17 mouse cellular contexts compared by ENCODE assay signal in genomic region chr3:53629966-53630365, GRCm38 (mm10). TPM values are rescaled to one million over a fixed set of nuclear protein-coding genes. Genes with fewer than 3 reads are reported as not detected.
"Had no signal": no experiment of that assay in that cellular context is flagged by ENCODE, and none has a peak within 500 bp of the region (broad histone marks: within the 10 kb centered on the region; RNA-seq: fewer than 3 reads in every experiment).

No protein-coding gene starts in this region.

- ATAC-seq: liver, postnatal 0 days; midbrain, embryonic 13.5 days; midbrain, embryonic 15.5 days had no signal

- DNase-seq: liver, postnatal 0 days; lung, adult 2 months; lung, postnatal 14 days; lung, postnatal 36 days; thymus, adult 2 months; thymus, postnatal 25 days; thymus, postnatal 4 days had no signal

- H3K4me1 ChIP-seq: liver, embryonic 15.5 days; neural tube, embryonic 12.5 days had no signal

- H3K36me3 ChIP-seq: liver, embryonic 15.5 days; lung, embryonic 15.5 days; midbrain, embryonic 13.5 days; midbrain, embryonic 15.5 days; neural tube, embryonic 12.5 days; stomach, embryonic 15.5 days had no signal

- H3K4me3 ChIP-seq: liver, embryonic 15.5 days; lung, embryonic 15.5 days; midbrain, embryonic 13.5 days; midbrain, embryonic 15.5 days; neural tube, embryonic 12.5 days; stomach, embryonic 15.5 days had no signal

- H3K9me3 ChIP-seq: liver, embryonic 15.5 days; lung, embryonic 15.5 days; midbrain, embryonic 13.5 days; midbrain, embryonic 15.5 days; neural tube, embryonic 12.5 days; stomach, embryonic 15.5 days had no signal

- H3K27me3 ChIP-seq: liver, embryonic 15.5 days; lung, embryonic 15.5 days; midbrain, embryonic 13.5 days; midbrain, embryonic 15.5 days; neural tube, embryonic 12.5 days; stomach, embryonic 15.5 days had no signal

RNA-seq across cellular contexts. Expression of gene Frem2, which starts 27.2 kb away (rescaled TPM):
- total RNA-seq: megakaryocyte progenitor cell, adult 5-6 weeks; monocyte, adult 5-6 weeks; neutrophil, adult 5-6 weeks had no signal
- polyA plus RNA-seq: macrophage had no signal
